Mouse (Mus musculus): ENCODE results near the gene Hrasls.

Hrasls gene

GRCm38 (mm10) chr16:29209605-29210411 is at the start of gene Hrasls:
Gene Hrasls, plus strand, starts transcription at chr16:29209695.
- peak; percentile 63 for DNase-seq (ENCODE audit: inconsistent ontology term)

GRCm38 (mm10) chr16:29162271-29162670 is 47.2 kb upstream of the Hrasls start:
- no peak for DNase-seq (ENCODE audit: inconsistent ontology term)

- no peak for DNase-seq (ENCODE audit: inconsistent ontology term)
Observed at GRCm38 (mm10) chr16:29167051-29167450, 42.4 kb upstream of the Hrasls start.

GRCm38 (mm10) chr16:29171741-29172140 is 37.8 kb upstream of the Hrasls start:
- no peak for DNase-seq (ENCODE audit: inconsistent ontology term)

GRCm38 (mm10) chr16:29173201-29173600 is 36.3 kb upstream of the Hrasls start:
- DNase-seq (ENCODE audit: inconsistent ontology term) = no peak

GRCm38 (mm10) chr16:29174831-29175350 is 34.6 kb upstream of the Hrasls start:
- no peak for DNase-seq (ENCODE audit: inconsistent ontology term)

- peak; percentile 46 for DNase-seq (ENCODE audit: inconsistent ontology term)
Observed at GRCm38 (mm10) chr16:29192911-29193310, 16.6 kb upstream of the Hrasls start.

- DNase-seq (ENCODE audit: inconsistent ontology term) = no peak
Observed at GRCm38 (mm10) chr16:29193981-29194380, 15.5 kb upstream of the Hrasls start.

GRCm38 (mm10) chr16:29195156-29195555 is 14.3 kb upstream of the Hrasls start:
- no peak for DNase-seq (ENCODE audit: inconsistent ontology term)

- DNase-seq (ENCODE audit: inconsistent ontology term) = no peak
Observed at GRCm38 (mm10) chr16:29198461-29198860, 11.0 kb upstream of the Hrasls start.

- DNase-seq (ENCODE audit: inconsistent ontology term) = no peak
Observed at GRCm38 (mm10) chr16:29201146-29201545, 8.3 kb upstream of the Hrasls start.

- DNase-seq (ENCODE audit: inconsistent ontology term) = no peak
Observed at GRCm38 (mm10) chr16:29204875-29205274, 4.6 kb upstream of the Hrasls start.

GRCm38 (mm10) chr16:29205581-29205980 is 3.9 kb upstream of the Hrasls start:
- no peak for DNase-seq (ENCODE audit: inconsistent ontology term)

GRCm38 (mm10) chr16:29208841-29209240 is 654 bp upstream of the Hrasls start:
- DNase-seq (ENCODE audit: inconsistent ontology term) = peak; percentile 72

- DNase-seq (ENCODE audit: inconsistent ontology term) = no peak
Observed at GRCm38 (mm10) chr16:29216395-29217295, 7.2 kb downstream of the Hrasls start.

- no peak for DNase-seq (ENCODE audit: inconsistent ontology term)
Observed at GRCm38 (mm10) chr16:29235951-29236350, 26.5 kb downstream of the Hrasls start.

- no peak for DNase-seq (ENCODE audit: inconsistent ontology term)
Observed at GRCm38 (mm10) chr16:29254325-29254724, 44.8 kb downstream of the Hrasls start.

Data from Muller cell, postnatal 12 days (primary cell).